ENCODE assay signal across 8 mouse cellular contexts in the genomic region with DNA sequence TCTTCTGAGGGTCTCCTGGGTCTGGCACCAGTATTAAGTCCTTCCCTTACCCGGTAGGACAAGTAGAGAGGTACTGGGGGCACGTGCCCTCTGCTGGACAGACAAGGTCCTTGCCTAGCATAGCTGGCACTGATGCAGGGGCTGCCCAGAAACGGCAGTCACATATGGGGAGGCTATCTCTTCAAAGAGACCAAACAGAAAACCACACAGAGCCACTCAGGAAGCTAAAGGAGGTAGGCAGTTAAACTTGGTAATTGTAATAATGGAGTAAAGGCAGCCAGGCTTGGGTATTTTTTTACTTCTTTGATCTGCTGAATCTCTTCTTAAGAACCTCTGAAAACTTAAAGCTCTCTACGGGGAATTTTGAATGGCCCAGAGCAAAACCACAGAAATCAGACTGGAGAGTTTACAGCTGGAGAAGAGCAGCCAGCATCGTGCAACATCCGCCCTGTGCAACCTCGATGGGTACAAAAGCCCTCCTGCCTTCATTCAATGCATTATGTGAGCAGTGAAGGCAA. TPM values are rescaled to one million over a fixed set of nuclear protein-coding genes. Genes with fewer than 3 reads are reported as not detected.
DNase-seq lines count a peak whose midpoint lies in the region; ATAC-seq lines count a peak whose summit lies in the region.

No protein-coding gene starts in this region.

- DNase-seq in heart, adult 11 months = peak; percentile 97
- DNase-seq in heart, postnatal 25 days (ENCODE audit: low spot score) = no peak
- DNase-seq in CD8-positive naive resting alpha-beta T cell, adult 2 months (ENCODE audit: low read depth in 2 of 2, low spot score in 2 of 2) = peak; percentile 78 to 80
- peak; percentile 45 for DNase-seq in embryonic facial prominence, embryonic 11.5 days (ENCODE audit: low spot score)
- DNase-seq in limb, embryonic 11.5 days (ENCODE audit: low spot score) = peak; percentile 33
- peak; percentile 88 for DNase-seq in naive thymus-derived CD4-positive, alpha-beta T cell, adult 2 months (ENCODE audit: low read depth)
- no peak for DNase-seq in left cerebral cortex, adult 11 months (ENCODE audit: low spot score)
- DNase-seq in urinary bladder, postnatal 4 days (ENCODE audit: low spot score in 2 of 2) = no peak

- no peaks in the 10 kb centered on the region for H3K9me3 ChIP-seq in embryonic facial prominence, embryonic 11.5 days (replicated peaks; ENCODE audit: control insufficient read depth, low read length)
- H3K9me3 ChIP-seq in limb, embryonic 11.5 days (ENCODE audit: control insufficient read depth, low read length) = no peaks in the 10 kb centered on the region

- H3K4me3 ChIP-seq in embryonic facial prominence, embryonic 11.5 days (ENCODE audit: low read depth, low read length) = no peak overlapping the region
- H3K4me3 ChIP-seq in limb, embryonic 11.5 days (ENCODE audit: low read depth, low read length) = no peak overlapping the region

- H3K27me3 ChIP-seq in embryonic facial prominence, embryonic 11.5 days (ENCODE audit: control insufficient read depth, insufficient read depth, low read length) = no peaks in the 10 kb centered on the region
- no peaks in the 10 kb centered on the region for H3K27me3 ChIP-seq in limb, embryonic 11.5 days (ENCODE audit: control insufficient read depth, insufficient read depth, low read length)

- 37% methylated on average over 7 of the region's 7 CpGs for WGBS in embryonic facial prominence, embryonic 11.5 days
- 45% methylated on average over 7 of the region's 7 CpGs for WGBS in limb, embryonic 11.5 days

- no peaks in the 10 kb centered on the region for H3K4me1 ChIP-seq in embryonic facial prominence, embryonic 11.5 days (ENCODE audit: control insufficient read depth, insufficient read depth, low read length)
- H3K4me1 ChIP-seq in limb, embryonic 11.5 days (ENCODE audit: control insufficient read depth, insufficient read depth, low read length) = peaks cover 13% of the 10 kb centered on the region

- H3K4me2 ChIP-seq in embryonic facial prominence, embryonic 11.5 days (ENCODE audit: low read depth, low read length) = no peak overlapping the region
- H3K4me2 ChIP-seq in limb, embryonic 11.5 days (ENCODE audit: low read depth, severe bottlenecking) = no peak overlapping the region

- H3K9ac ChIP-seq in embryonic facial prominence, embryonic 11.5 days (replicated peaks; ENCODE audit: low read length) = no peak overlapping the region
- H3K9ac ChIP-seq in limb, embryonic 11.5 days (ENCODE audit: low read length) = no peak overlapping the region

- ATAC-seq in embryonic facial prominence, embryonic 11.5 days (replicated peaks; ENCODE audit: insufficient number of reproducible peaks, low FRiP score, low TSS enrichment, low read depth) = no peak
- no peak for ATAC-seq in limb, embryonic 11.5 days (ENCODE audit: insufficient number of reproducible peaks, low FRiP score, low TSS enrichment, low read depth)

- H3K27ac ChIP-seq in embryonic facial prominence, embryonic 11.5 days (replicated peaks; ENCODE audit: low read depth, low read length) = no peak overlapping the region
- H3K27ac ChIP-seq in limb, embryonic 11.5 days (replicated peaks; ENCODE audit: low read depth, low read length) = no peak overlapping the region

- H3K36me3 ChIP-seq in embryonic facial prominence, embryonic 11.5 days (replicated peaks; ENCODE audit: control insufficient read depth, insufficient read depth, low read depth, low read length) = no peaks in the 10 kb centered on the region
- H3K36me3 ChIP-seq in limb, embryonic 11.5 days (ENCODE audit: control insufficient read depth, insufficient read depth, low read length) = no peaks in the 10 kb centered on the region

- intact Hi-C loops in heart, postnatal 25 days (cut with DNase I) = no loop called here

RNA-seq across cellular contexts. Expression of gene Cyth1, which starts 16.0 kb away (rescaled TPM):
- total RNA-seq in heart, postnatal 25 days (2021) = 10 to 100 TPM; 48.9 to 53.8 TPM
- 10.3 and 11.4 TPM in 2 replicates for polyA plus RNA-seq in embryonic facial prominence, embryonic 11.5 days (2014; fragmentation: Nextera tagmentation; extraction: Ambion mirVana)
- 13.3 and 16.2 TPM in 2 replicates for polyA plus RNA-seq in limb, embryonic 11.5 days (2014; fragmentation: Nextera tagmentation; extraction: Ambion mirVana)

RNA-seq across cellular contexts. Expression of gene Usp36, which starts 57.7 kb away (rescaled TPM):
- 10 to 100 TPM; 12.0 to 14.5 TPM for total RNA-seq in heart, postnatal 25 days (2021)
- 8.1 and 10.4 TPM in 2 replicates for polyA plus RNA-seq in embryonic facial prominence, embryonic 11.5 days (2014; fragmentation: Nextera tagmentation; extraction: Ambion mirVana)
- polyA plus RNA-seq in limb, embryonic 11.5 days (2014; fragmentation: Nextera tagmentation; extraction: Ambion mirVana) = 13.6 and 15.3 TPM in 2 replicates

Comparison
In these comparisons a context has a peak if more than half of its experiments do, and no peak if none do; other contexts are left out.
1. DNase-seq: peak in heart, adult 11 months (single experiment), CD8-positive naive resting alpha-beta T cell, adult 2 months (2 of 2), embryonic facial prominence, embryonic 11.5 days (single experiment), limb, embryonic 11.5 days (single experiment) and naive thymus-derived CD4-positive, alpha-beta T cell, adult 2 months (single experiment); none in heart, postnatal 25 days (single experiment), left cerebral cortex, adult 11 months (single experiment) and urinary bladder, postnatal 4 days (0 of 2).